Mouse (Mus musculus) bone marrow, adult 2 months (tissue): ENCODE measurements around the gene Ctdsp1. TPM values are rescaled to one million over a fixed set of nuclear protein-coding genes. Genes with fewer than 3 reads are reported as not detected.

ENCODE experiments used
- H3K27ac ChIP-seq: fragments of 200-500 bp; 2 replicates; pipeline ENCODE4 v1.5.1; 2012; ENCODE audit warnings: low read depth, mild to moderate bottlenecking, control low read depth, inconsistent platforms, low read length; ENCODE audit not compliant: control insufficient read depth, poor library complexity, insufficient read depth
- H3K4me1 ChIP-seq: fragments of 200-500 bp; 2 replicates; pipeline ENCODE4 v1.6.1; 2011; ENCODE audit warnings: low read length; ENCODE audit not compliant: control insufficient read depth, insufficient read depth
- H3K4me3 ChIP-seq: fragments of 200-500 bp; replicated peaks from 2 replicates; pipeline ENCODE3; 2011; ENCODE audit warnings: mild to moderate bottlenecking, low read depth, low read length, control low read depth; ENCODE audit not compliant: control insufficient read depth
- CTCF ChIP-seq: fragments of 200-500 bp; IDR thresholded peaks from 2 replicates; pipeline ENCODE4 v1.5.1; 2011; ENCODE audit warnings: low read length, control low read depth; ENCODE audit not compliant: control insufficient read depth, insufficient read depth
- POLR2A ChIP-seq: fragments of 200-500 bp; IDR thresholded peaks from 2 replicates; pipeline ENCODE4 v1.6.1; 2011; ENCODE audit warnings: low read depth, mild to moderate bottlenecking, control low read depth, low read length, borderline replicate concordance; ENCODE audit not compliant: control insufficient read depth
- WGBS: fragments of 180-500 bp; shearing (Covaris S2); methylation state at CpG from one replicate; pipeline ENCODE4 v1.1.7; 2018; 5-methylcytosine and 5-hydroxymethylcytosine counted together
- polyA plus RNA-seq: library from polyadenylated mRNA; stranded (reverse); fragments of >200 nt; gene quantifications from 2 replicates; pipeline ENCODE4 v1.2.4, GENCODE M21; 2011; ENCODE audit warnings: low replicate concordance; ENCODE audit not compliant: missing spikeins, insufficient read depth, insufficient read length

Gene Ctdsp1
- polyA plus RNA-seq, 1 experiment: 65.3 TPM

DNA sequence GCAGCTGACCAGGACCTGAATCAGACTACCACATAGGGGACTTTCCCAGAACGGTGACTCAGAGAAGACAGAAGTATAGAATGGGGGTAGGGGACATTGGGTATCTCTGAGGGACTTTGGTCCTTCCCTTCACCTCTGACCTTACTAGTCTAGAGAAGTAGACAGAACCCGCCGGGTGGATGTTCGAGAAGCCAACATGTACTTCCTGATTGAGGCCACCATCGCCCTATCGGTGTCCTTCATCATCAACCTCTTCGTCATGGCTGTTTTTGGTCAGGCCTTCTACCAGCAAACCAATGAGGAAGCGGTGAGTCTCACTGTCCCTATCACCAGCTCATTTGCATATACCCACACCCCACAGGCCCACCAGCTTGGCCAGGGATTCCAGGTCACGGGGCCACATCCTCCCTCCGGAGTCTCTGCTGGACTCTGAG, 9.7 kb upstream of the Ctdsp1 start:
- WGBS: 50% methylated on average over 10 of the region's 10 CpGs
- Histone ChIP-seq H3K4me3 (no peak overlapping the region), H3K4me1 (peaks cover 6% of the 10 kb centered on the region), H3K27ac (0 out of 2 replicates have a peak overlapping the region, but pooled peaks have one; percentile 3)
- TF ChIP-seq POLR2A: no peak
- TF ChIP-seq CTCF: no peak

DNA sequence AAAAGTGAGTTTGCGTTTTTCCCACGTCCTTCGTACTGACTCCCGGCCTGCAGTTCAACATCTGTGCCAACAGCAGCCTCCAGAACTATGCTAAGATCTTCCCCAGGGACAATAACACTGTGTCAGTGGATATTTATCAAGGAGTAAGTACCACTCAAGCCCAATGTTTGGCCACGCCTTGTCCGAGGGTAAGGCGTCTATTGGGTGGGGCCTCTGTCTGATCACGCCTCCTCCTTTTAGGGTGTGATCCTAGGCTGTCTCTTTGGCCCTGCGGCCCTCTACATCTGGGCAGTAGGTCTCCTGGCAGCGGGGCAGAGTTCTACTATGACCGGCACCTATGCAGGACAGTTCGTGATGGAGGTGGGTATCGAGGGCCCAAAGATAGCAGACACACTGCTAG, 7.9 kb upstream of the Ctdsp1 start:
- Histone ChIP-seq H3K4me1 (peaks cover 6% of the 10 kb centered on the region), H3K27ac (no peak overlapping the region), H3K4me3 (no peak overlapping the region)
- 83% methylated on average over 13 of the region's 13 CpGs for WGBS
- TF ChIP-seq POLR2A (no peak), CTCF (no peak)

DNA sequence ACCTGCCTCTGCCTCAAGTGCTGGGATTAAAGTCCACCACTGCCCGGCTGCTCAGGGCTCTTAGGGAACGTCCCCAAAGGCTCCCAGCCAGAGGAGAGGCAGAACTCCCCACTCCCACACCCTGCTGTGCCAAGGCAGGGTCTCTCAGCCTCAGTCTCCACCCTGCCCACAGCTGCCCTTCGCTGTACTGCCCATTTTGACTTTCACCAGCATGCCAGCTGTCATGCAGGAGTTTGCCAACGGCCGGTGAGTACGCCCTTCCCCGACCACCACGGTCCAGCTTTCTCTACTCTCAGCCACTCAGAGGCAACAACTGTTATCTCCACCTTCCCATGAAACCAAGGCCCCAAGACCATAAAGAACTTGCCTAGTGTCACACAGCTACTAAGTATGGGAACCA, 6.8 kb upstream of the Ctdsp1 start:
- TF ChIP-seq POLR2A (no peak), CTCF (no peak)
- Histone ChIP-seq H3K4me3 (no peak overlapping the region), H3K4me1 (peaks cover 4% of the 10 kb centered on the region), H3K27ac (no peak overlapping the region)
- 84% methylated on average over 8 of the region's 8 CpGs for WGBS

DNA sequence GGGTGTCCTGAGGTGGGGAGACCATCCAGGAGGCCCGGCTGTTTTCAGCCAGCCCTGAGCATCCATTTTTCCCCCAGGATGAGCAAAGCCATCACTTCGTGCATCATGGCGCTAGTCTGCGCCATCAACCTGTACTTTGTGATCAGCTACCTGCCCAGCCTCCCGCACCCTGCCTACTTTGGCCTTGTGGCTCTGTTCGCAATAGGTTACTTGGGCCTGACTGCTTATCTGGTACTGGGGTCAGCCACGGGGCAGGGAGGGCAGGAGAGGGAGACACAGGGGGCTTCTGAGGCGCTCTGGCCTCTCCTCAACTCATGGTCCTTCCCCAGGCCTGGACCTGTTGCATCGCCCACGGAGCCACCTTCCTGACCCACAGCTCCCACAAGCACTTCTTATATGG, 6.2 kb upstream of the Ctdsp1 start:
- H3K4me1 ChIP-seq: peaks cover 2% of the 10 kb centered on the region
- H3K4me3 ChIP-seq: no peak overlapping the region
- H3K27ac ChIP-seq: no peak overlapping the region
- 91% methylated on average over 10 of the region's 10 CpGs for WGBS
- TF ChIP-seq POLR2A: no peak
- no peak for TF ChIP-seq CTCF

DNA sequence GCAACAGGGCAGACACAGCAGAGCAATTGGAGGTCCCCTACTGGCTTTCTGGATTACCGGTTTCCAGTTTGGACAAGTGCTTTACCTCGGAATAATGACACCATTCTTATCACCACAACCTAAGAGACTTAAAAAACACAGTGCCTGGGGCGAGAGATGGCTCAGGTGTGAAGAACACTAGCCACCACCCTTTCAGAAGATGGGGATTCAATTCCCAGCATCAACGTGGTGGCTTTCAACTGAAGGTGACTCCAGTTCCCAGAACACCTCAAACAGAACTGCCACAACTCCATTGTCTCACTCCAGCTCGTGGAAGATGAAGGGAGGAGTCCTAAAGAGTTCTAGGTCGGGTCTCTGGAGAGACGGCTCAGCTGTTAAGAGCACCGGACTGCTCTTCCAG, 5.8 kb upstream of the Ctdsp1 start:
- TF ChIP-seq POLR2A (no peak), CTCF (no peak)
- H3K4me1 ChIP-seq: peaks cover 3% of the 10 kb centered on the region
- 84% methylated on average over 8 of the region's 8 CpGs for WGBS
- no peak overlapping the region for H3K27ac ChIP-seq
- no peak overlapping the region for H3K4me3 ChIP-seq

DNA sequence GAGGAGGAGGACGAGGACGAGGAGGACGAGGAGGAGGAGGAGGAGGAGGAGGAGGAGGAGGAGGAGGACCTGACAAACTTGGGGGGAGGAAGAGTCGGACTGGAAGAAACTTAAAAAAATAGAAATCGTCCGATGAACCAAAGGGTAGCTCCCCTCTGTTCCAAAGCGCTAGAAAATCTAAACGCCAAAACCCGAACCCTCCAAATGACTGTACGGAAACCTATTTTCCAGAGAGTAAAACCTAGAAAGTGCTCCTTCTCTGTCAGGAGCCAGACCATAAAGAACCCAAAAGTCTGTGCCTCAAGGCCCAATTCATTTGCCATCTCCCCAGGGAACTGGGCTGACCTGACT, 5.0 kb upstream of the Ctdsp1 start:
- Histone ChIP-seq H3K4me1 (peaks cover 3% of the 10 kb centered on the region), H3K27ac (peak overlapping the region; percentile 98), H3K4me3 (peak overlapping the region; percentile 72)
- TF ChIP-seq CTCF: no peak
- no peak for TF ChIP-seq POLR2A
- whole genome bisulfite sequencing: 26% methylated on average over 10 of the region's 10 CpGs

DNA sequence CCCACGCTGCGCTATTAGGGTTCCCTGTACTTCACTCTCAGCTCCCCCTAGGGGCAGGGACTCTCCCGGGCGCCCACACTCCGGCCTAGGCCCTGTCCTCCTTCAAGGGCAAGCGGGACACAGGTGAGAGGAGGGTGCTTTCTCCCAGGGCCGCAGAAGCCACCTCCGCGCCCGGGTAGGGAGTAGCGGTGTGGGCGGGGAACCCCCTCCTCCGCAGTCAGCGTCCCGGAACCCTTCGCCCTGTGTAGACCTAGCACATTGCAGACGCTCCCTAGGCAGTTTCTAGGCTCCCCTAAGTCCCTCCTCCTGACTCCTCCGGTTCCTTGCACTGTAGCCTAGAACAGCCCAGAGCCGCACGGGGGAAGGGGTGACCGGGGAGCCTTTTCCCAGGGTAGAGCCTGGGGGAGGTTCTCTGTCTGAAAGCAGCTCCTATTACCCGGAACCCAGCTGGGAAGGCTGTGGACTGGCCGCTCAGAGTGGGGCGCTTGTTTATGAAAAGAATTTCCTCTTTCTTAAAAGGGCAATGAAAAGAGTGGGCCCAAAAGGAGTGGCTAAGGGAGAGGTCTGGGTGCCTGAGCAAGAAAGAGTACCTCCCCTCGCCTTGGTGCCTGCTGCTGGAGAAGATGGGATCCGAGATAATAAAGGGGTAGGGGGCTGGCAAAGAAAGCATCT, 4.5 kb upstream of the Ctdsp1 start:
- peaks cover 2% of the 10 kb centered on the region; the same call in 1 of the 2 replicates for H3K4me1 ChIP-seq
- WGBS: under 1% methylated on average over 26 of the region's 26 CpGs
- peak overlapping the region; percentile 98 for H3K27ac ChIP-seq
- peak overlapping the region; percentile 72 for H3K4me3 ChIP-seq
- TF ChIP-seq CTCF (peak; percentile 52; the same call in 1 of the 2 replicates), POLR2A (peak; percentile 44; the same call in 1 of the 2 replicates)

DNA sequence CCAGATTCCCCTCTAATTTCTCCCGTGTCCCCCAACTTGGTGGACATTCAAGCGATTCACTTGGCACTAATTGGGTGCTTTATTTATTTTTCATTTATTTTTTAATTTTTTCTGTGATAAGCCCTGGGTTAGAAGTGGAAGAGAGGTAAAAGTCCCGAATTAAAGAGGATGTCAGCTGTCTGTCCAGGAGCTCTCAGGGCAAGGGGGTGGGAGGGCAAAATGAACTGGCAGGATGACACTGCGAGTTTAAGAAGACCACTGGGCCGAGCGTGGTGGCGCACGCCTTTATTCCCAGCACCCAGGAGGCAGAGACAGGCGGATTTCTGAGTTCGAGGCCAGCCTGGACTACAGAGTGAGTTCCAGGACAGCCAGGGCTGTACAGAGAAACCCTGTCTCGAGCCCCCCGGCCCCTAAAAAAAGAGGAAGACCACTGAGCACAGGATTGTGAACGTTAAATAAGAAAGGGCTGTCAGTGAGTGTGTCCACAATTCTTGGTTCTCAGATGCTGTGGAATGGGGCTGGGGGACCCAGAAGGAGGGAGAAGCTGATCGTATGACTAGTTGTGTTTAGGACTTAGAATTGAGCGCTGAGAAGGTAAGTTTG, 3.8 kb upstream of the Ctdsp1 start:
- TF ChIP-seq CTCF (no peak), POLR2A (no peak)
- H3K27ac ChIP-seq: peak overlapping the region; percentile 98
- 26% methylated on average over 15 of the region's 15 CpGs for WGBS
- H3K4me1 ChIP-seq: peaks cover 2% of the 10 kb centered on the region; the same call in 1 of the 2 replicates
- H3K4me3 ChIP-seq: peak overlapping the region; percentile 72
